Mouse (Mus musculus) kidney, adult 2 months (tissue): ENCODE results near the gene Prss16.
"Not testable (repeated sequence)": the region's sequence is repeated elsewhere in the genome, so short reads cannot be mapped to it uniquely, and the experiment has no call there.

Experiments used
- CTCF ChIP-seq: fragments of 200-500 bp; conservative IDR thresholded peaks from 2 replicates; pipeline ENCODE4 v1.5.1; 2011; ENCODE audit warnings: low read depth, mild to moderate bottlenecking, control low read depth, low read length, moderate library complexity, mixed read lengths; ENCODE audit not compliant: insufficient read depth, insufficient read length
- POLR2A ChIP-seq: fragments of 200-500 bp; IDR thresholded peaks from one replicate; pipeline ENCODE4 v1.6.1; 2011; ENCODE audit warnings: low read depth, low read length, control low read depth

GRCm38 (mm10) chr13:22041142-22041536 is 31.6 kb upstream of the Prss16 start, which contains the start of gene Hist1h4i:
- TF ChIP-seq POLR2A: peak; percentile 78
- TF ChIP-seq CTCF: not testable (repeated sequence)
